Mouse (Mus musculus) heart, adult 2 months (tissue): ENCODE results near the gene Golph3l. TPM values are rescaled to one million over a fixed set of nuclear protein-coding genes. Genes with fewer than 3 reads are reported as not detected.
A peak's percentile ranks its signal among the peaks of the same experiment; 100 is the strongest.

Experiments used
- DNase-seq, 2 experiments: peaks; one replicate each; pipeline ENCODE4 v3.0.0; 2021
- H3K27ac ChIP-seq: fragments of 200-600 bp; 2 replicates; pipeline ENCODE4 v1.8.1; 2022
- H3K27me3 ChIP-seq: fragments of 200-500 bp; 2 replicates; pipeline ENCODE4 v1.6.1; 2012; ENCODE audit warnings: mild to moderate bottlenecking, low read length, inconsistent platforms, mixed read lengths; ENCODE audit not compliant: control insufficient read depth, insufficient read depth
- H3K36me3 ChIP-seq: fragments of 200-500 bp; 2 replicates; pipeline ENCODE4 v1.6.1; 2012; ENCODE audit warnings: low read length, inconsistent platforms; ENCODE audit not compliant: control insufficient read depth, insufficient read depth
- H3K4me1 ChIP-seq: fragments of 200-500 bp; 2 replicates; pipeline ENCODE4 v1.6.1; 2011; ENCODE audit warnings: low read length; ENCODE audit not compliant: control insufficient read depth, insufficient read depth
- H3K4me3 ChIP-seq: fragments of 200-600 bp; 2 replicates; pipeline ENCODE4 v1.8.1; 2022
- H3K79me2 ChIP-seq: fragments of 200-500 bp; replicated peaks from 2 replicates; pipeline ENCODE4 v1.6.1; 2012; ENCODE audit warnings: mild to moderate bottlenecking, inconsistent platforms, low read length, moderate library complexity, mixed read lengths; ENCODE audit not compliant: control insufficient read depth, insufficient read depth
- H3K9ac ChIP-seq: fragments of 200-500 bp; 2 replicates; pipeline ENCODE4 v1.6.1; 2012; ENCODE audit warnings: low read depth, mild to moderate bottlenecking, control low read depth, inconsistent platforms, low read length, mixed read lengths
- CTCF ChIP-seq: fragments of 200-600 bp; IDR thresholded peaks from 2 replicates; pipeline ENCODE4 v1.8.1; 2022; ENCODE audit warnings: antibody characterized with exemption, mild to moderate bottlenecking, moderate library complexity
- EP300 ChIP-seq: fragments of 200-500 bp; IDR thresholded peaks from 2 replicates; pipeline ENCODE4 v1.6.1; 2011; ENCODE audit warnings: low read depth, low read length, control low read depth; ENCODE audit not compliant: insufficient read depth
- POLR2A ChIP-seq: fragments of 200-500 bp; IDR thresholded peaks from 2 replicates; pipeline ENCODE4 v1.6.1; 2011; ENCODE audit warnings: mild to moderate bottlenecking, low read depth, low read length, control low read depth; ENCODE audit not compliant: insufficient read depth
- WGBS: fragments of 180-500 bp; shearing (Covaris S2); methylation state at CpG from one replicate; pipeline ENCODE4 v1.1.7; 2018; 5-methylcytosine and 5-hydroxymethylcytosine counted together
- intact Hi-C: fragments of 180-260 bp; cut with DNase I; formaldehyde crosslinking; loops from one replicate; pipeline ENCODE4 v1.15.1; 2025
- polyA plus RNA-seq: library from polyadenylated mRNA; depleted of rRNA; stranded (reverse); fragments of >200 nt; gene quantifications from 2 replicates; pipeline ENCODE4 v1.2.3, GENCODE M21; 2012
- total RNA-seq, 2 experiments: library from RNA; stranded (reverse); gene quantifications; 2 replicates each; pipeline ENCODE4 v1.2.3; 2021

Golph3l gene
- total and polyA plus RNA-seq, 3 experiments, result 6.0 to 17.8 (median 15.6) TPM

- H3K36me3 ChIP-seq, result no peaks in the 10 kb centered on the region
- 43% methylated on average over 8 of the region's 8 CpGs for WGBS
- intact Hi-C loops, result loop anchor here (5.0 to 10.0 kb wide), 2 partner anchors 89 to 153 kb away; partner anchors contain the start of gene Arnt
- H3K4me3 ChIP-seq, result peak overlapping the region; percentile 54
- peak overlapping the region; percentile 75 for H3K27ac ChIP-seq
- H3K79me2 ChIP-seq, result no peaks in the 10 kb centered on the region
- peak overlapping the region; percentile 40; the same call in 1 of the 2 replicates for H3K9ac ChIP-seq
- no peaks in the 10 kb centered on the region for H3K27me3 ChIP-seq
- no peak for DNase-seq
- no peaks in the 10 kb centered on the region for H3K4me1 ChIP-seq
- TF ChIP-seq CTCF, result no peak
- TF ChIP-seq EP300, result no peak
- TF ChIP-seq POLR2A, result no peak
These were observed 755 bp upstream of the Golph3l start for GRCm38 (mm10) chr3:95587754-95588603.

GRCm38 (mm10) chr3:95598734-95599133, 10.0 kb downstream of the Golph3l start:
- no peak overlapping the region for H3K4me3 ChIP-seq
- intact Hi-C loops, result no loop called here

GRCm38 (mm10) chr3:95601287-95601686, 12.6 kb downstream of the Golph3l start:
- no peak for TF ChIP-seq EP300
- no peak for TF ChIP-seq CTCF
- TF ChIP-seq POLR2A, result no peak

More at GRCm38 (mm10) chr3:95598734-95599133, 10.0 kb downstream of the Golph3l start:
- Histone ChIP-seq H3K4me1 (no peaks in the 10 kb centered on the region), H3K9ac (no peak overlapping the region), H3K27me3 (no peaks in the 10 kb centered on the region), H3K79me2 (no peaks in the 10 kb centered on the region; the same call in 1 of the 2 replicates), H3K36me3 (peaks cover 6% of the 10 kb centered on the region), H3K27ac (no peak overlapping the region)
- no peak for DNase-seq
- TF ChIP-seq EP300 (no peak), CTCF (no peak), POLR2A (no peak)

GRCm38 (mm10) chr3:95606096-95606495, 17.4 kb downstream of the Golph3l start:
- no peaks in the 10 kb centered on the region; the same call in 1 of the 2 replicates for H3K36me3 ChIP-seq
- no peak overlapping the region for H3K27ac ChIP-seq
- intact Hi-C loops, result no loop called here
- no peaks in the 10 kb centered on the region for H3K79me2 ChIP-seq
- H3K4me1 ChIP-seq, result no peaks in the 10 kb centered on the region; the same call in 1 of the 2 replicates
- WGBS, result 75% methylated on average over 3 of the region's 3 CpGs
- H3K9ac ChIP-seq, result no peak overlapping the region
- TF ChIP-seq CTCF (no peak), EP300 (no peak), POLR2A (no peak)
- no peak for DNase-seq
- H3K4me3 ChIP-seq, result no peak overlapping the region
- H3K27me3 ChIP-seq, result no peaks in the 10 kb centered on the region

More at GRCm38 (mm10) chr3:95601287-95601686, 12.6 kb downstream of the Golph3l start:
- Histone ChIP-seq H3K4me1 (no peaks in the 10 kb centered on the region), H3K4me3 (no peak overlapping the region), H3K36me3 (peaks cover 2% of the 10 kb centered on the region; the same call in 1 of the 2 replicates), H3K27ac (no peak overlapping the region), H3K27me3 (no peaks in the 10 kb centered on the region), H3K79me2 (no peaks in the 10 kb centered on the region), H3K9ac (no peak overlapping the region)
- DNase-seq, result no peak
- intact Hi-C loops, result no loop called here
- 74% methylated on average over 3 of the region's 3 CpGs for WGBS

GRCm38 (mm10) chr3:95609195-95609594, 20.5 kb downstream of the Golph3l start:
- Histone ChIP-seq H3K4me1 (no peaks in the 10 kb centered on the region; the same call in 1 of the 2 replicates), H3K9ac (no peak overlapping the region), H3K27ac (no peak overlapping the region), H3K4me3 (no peak overlapping the region), H3K79me2 (no peaks in the 10 kb centered on the region), H3K36me3 (no peaks in the 10 kb centered on the region; the same call in 1 of the 2 replicates), H3K27me3 (no peaks in the 10 kb centered on the region)
- 41% methylated on average over 3 of the region's 3 CpGs for WGBS
- TF ChIP-seq EP300 (no peak), CTCF (no peak), POLR2A (no peak)
- no peak for DNase-seq
- intact Hi-C loops, result no loop called here

- Histone ChIP-seq H3K4me3 (no peak overlapping the region), H3K4me1 (no peaks in the 10 kb centered on the region; the same call in 1 of the 2 replicates), H3K79me2 (no peaks in the 10 kb centered on the region), H3K9ac (no peak overlapping the region), H3K27me3 (no peaks in the 10 kb centered on the region), H3K36me3 (no peaks in the 10 kb centered on the region; the same call in 1 of the 2 replicates), H3K27ac (no peak overlapping the region)
- WGBS, result 97% methylated on average over 1 of the region's 1 CpGs
- DNase-seq, result no peak
- no peak for TF ChIP-seq POLR2A
- TF ChIP-seq EP300, result no peak
- TF ChIP-seq CTCF, result no peak
- intact Hi-C loops, result no loop called here
These were observed 25.3 kb downstream of the Golph3l start for GRCm38 (mm10) chr3:95613996-95614395.
